Mouse (Mus musculus) hindbrain, embryonic 10.5 days (tissue): ENCODE measurements around the gene Ick. TPM values are rescaled to one million over a fixed set of nuclear protein-coding genes. Genes with fewer than 3 reads are reported as not detected.
"Not testable (repeated sequence)": the region's sequence is repeated elsewhere in the genome, so short reads cannot be mapped to it uniquely, and the experiment has no call there.

ENCODE experiments used
- DNase-seq: peaks from one replicate; pipeline ENCODE4 v3.0.0-alpha.2; 2017; ENCODE audit warnings: low spot score
- H3K27ac ChIP-seq: fragments of 300-500 bp; sonication (generic); 2 replicates; pipeline ENCODE4 v1.5.1; 2016; ENCODE audit warnings: mild to moderate bottlenecking, moderate library complexity
- H3K27me3 ChIP-seq: fragments of 300-500 bp; sonication (generic); 2 replicates; pipeline ENCODE4 v1.6.1; 2016; ENCODE audit warnings: mild to moderate bottlenecking; ENCODE audit not compliant: poor library complexity, insufficient read depth, severe bottlenecking
- H3K36me3 ChIP-seq: fragments of 300-500 bp; sonication (generic); 2 replicates; pipeline ENCODE4 v1.6.1; 2016; ENCODE audit warnings: mild to moderate bottlenecking, moderate library complexity
- H3K4me1 ChIP-seq: fragments of 300-500 bp; sonication (generic); replicated peaks from 2 replicates; pipeline ENCODE4 v1.6.1; 2016; ENCODE audit warnings: mild to moderate bottlenecking
- H3K4me3 ChIP-seq: fragments of 300-500 bp; sonication (generic); 2 replicates; pipeline ENCODE4 v1.5.1; 2016; ENCODE audit warnings: mild to moderate bottlenecking, moderate library complexity
- H3K9me3 ChIP-seq: fragments of 300-500 bp; sonication (generic); 2 replicates; pipeline ENCODE4 v1.6.1; 2016; ENCODE audit warnings: mild to moderate bottlenecking, moderate library complexity
- WGBS: fragments of 180-500 bp; shearing (Covaris S2); methylation state at CpG from one replicate; pipeline ENCODE4 v1.1.7; 2016; 5-methylcytosine and 5-hydroxymethylcytosine counted together
- polyA plus RNA-seq: library from polyadenylated mRNA; unstranded; fragments of >200 nt; fragmentation: Nextera tagmentation; extraction: Ambion mirVana; gene quantifications from 2 replicates; pipeline ENCODE4 v1.2.1, GENCODE M21; 2016

Gene Ick
- polyA plus RNA-seq, 1 experiment from 2014 or later = 39.1 TPM

DNA sequence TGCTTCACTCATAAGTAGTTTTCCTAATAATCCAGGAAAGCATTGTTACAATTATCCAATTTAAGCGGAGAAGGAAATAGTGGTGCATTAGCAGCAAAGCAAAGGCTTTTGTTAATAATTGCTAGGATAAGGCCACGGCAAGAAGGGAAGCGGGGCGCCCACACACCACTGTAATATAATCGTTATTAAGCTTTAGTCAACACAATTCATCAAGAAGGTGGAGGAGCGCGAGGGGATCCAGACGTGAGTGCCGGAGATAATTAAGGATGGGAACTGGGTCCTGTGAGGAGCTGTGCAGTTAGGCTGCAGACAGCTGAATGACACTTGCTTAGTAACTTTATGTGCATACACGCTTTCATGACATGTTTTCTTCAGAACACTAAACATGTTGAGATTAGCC lies 17.7 kb downstream of the Ick start:
- Histone ChIP-seq H3K27ac (no peak overlapping the region), H3K9me3 (no peaks in the 10 kb centered on the region), H3K36me3 (peaks cover 66% of the 10 kb centered on the region), H3K4me3 (no peak overlapping the region), H3K27me3 (no peaks in the 10 kb centered on the region), H3K4me1 (peaks cover 18% of the 10 kb centered on the region)
- no peak for DNase-seq
- WGBS = 91% methylated on average over 10 of the region's 10 CpGs

DNA sequence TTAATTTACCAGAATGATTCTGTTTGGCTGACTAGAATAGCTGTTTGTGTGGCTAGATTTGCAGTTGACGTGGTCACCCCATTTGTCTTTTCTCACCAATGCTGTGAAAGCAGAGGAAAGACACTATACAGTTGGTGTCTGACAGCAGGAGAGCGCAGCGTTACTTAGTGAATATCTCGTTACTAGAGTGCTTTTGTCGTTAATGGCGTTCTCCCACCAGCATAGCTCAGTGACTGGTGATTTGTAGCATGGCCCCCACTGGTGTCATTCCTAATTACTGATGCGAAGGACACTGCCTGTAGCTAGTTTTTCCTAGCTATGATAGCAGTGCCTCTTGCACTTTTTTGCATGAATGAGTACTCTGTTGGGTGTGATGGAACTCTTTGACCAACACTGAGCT lies 26.7 kb downstream of the Ick start:
- H3K9me3 ChIP-seq = no peaks in the 10 kb centered on the region
- H3K27ac ChIP-seq = no peak overlapping the region
- H3K4me3 ChIP-seq = no peak overlapping the region
- no peaks in the 10 kb centered on the region for H3K4me1 ChIP-seq
- peaks cover 98% of the 10 kb centered on the region for H3K36me3 ChIP-seq
- DNase-seq = no peak
- 85% methylated on average over 7 of the region's 7 CpGs for WGBS
- no peaks in the 10 kb centered on the region for H3K27me3 ChIP-seq

DNA sequence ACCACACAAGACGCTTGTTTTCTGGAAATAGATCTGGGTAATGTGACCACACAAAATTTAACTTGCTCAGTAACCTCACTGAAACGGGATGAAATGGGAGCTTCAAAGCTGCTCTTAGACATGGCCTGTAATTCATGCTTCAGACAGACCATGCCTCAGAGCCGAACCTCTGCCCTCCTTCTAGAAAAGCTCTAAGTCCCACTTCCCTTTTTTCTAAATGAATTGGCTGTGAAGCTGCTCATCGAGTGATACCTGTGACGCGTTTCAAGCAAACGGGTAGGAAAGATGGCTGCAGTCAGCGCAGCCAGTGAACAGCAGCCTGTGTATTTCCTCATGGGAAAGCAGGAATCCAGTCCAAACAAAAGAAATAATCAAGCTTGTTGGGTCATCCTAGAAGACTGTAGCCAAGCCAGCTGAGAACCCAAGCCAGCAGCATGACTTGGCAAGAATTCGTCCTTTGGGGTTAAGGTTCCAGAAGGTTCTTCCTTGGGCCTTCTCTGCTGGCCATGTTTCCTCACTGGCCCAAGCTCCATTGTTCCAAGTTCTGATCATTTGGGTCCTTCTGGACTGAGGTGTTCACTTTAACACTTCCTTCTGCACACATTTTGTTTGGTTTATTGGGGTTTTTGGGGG lies 29.2 kb downstream of the Ick start:
- Histone ChIP-seq H3K36me3 (peaks cover 98% of the 10 kb centered on the region), H3K27ac (no peak overlapping the region), H3K9me3 (peaks cover 11% of the 10 kb centered on the region), H3K4me1 (no peaks in the 10 kb centered on the region), H3K4me3 (no peak overlapping the region), H3K27me3 (no peaks in the 10 kb centered on the region)
- 94% methylated on average over 9 of the region's 9 CpGs for WGBS
- no peak for DNase-seq

GRCm38 (mm10) chr9:78139463-78139862 lies 30.5 kb downstream of the Ick start:
- H3K36me3 ChIP-seq = peaks cover 98% of the 10 kb centered on the region
- H3K27ac ChIP-seq = no peak overlapping the region
- H3K4me3 ChIP-seq = no peak overlapping the region
- 88% methylated on average over 4 of the region's 4 CpGs for WGBS
- no peaks in the 10 kb centered on the region for H3K27me3 ChIP-seq
- no peaks in the 10 kb centered on the region for H3K4me1 ChIP-seq
- H3K9me3 ChIP-seq = peaks cover 11% of the 10 kb centered on the region
- DNase-seq = no peak

GRCm38 (mm10) chr9:78146099-78146498 lies 37.1 kb downstream of the Ick start:
- Histone ChIP-seq H3K27ac (no peak overlapping the region), H3K36me3 (peaks cover 99% of the 10 kb centered on the region), H3K27me3 (no peaks in the 10 kb centered on the region), H3K9me3 (peaks cover 11% of the 10 kb centered on the region), H3K4me1 (peaks cover 9% of the 10 kb centered on the region; the same call in 1 of the 2 replicates), H3K4me3 (no peak overlapping the region)
- DNase-seq = no peak
- 80% methylated on average over 4 of the region's 4 CpGs for WGBS

GRCm38 (mm10) chr9:78146627-78147026 lies 37.6 kb downstream of the Ick start:
- peaks cover 99% of the 10 kb centered on the region for H3K36me3 ChIP-seq
- H3K4me1 ChIP-seq = peaks cover 9% of the 10 kb centered on the region; the same call in 1 of the 2 replicates
- H3K27me3 ChIP-seq = no peaks in the 10 kb centered on the region
- H3K9me3 ChIP-seq = peaks cover 8% of the 10 kb centered on the region
- 79% methylated on average over 6 of the region's 6 CpGs for WGBS
- no peak for DNase-seq
- no peak overlapping the region for H3K4me3 ChIP-seq
- no peak overlapping the region for H3K27ac ChIP-seq

- H3K4me1 ChIP-seq = peaks cover 9% of the 10 kb centered on the region; the same call in 1 of the 2 replicates
- no peaks in the 10 kb centered on the region for H3K9me3 ChIP-seq
- WGBS = 94% methylated on average over 6 of the region's 6 CpGs
Measured at GRCm38 (mm10) chr9:78148149-78148548, 39.2 kb downstream of the Ick start.

DNA sequence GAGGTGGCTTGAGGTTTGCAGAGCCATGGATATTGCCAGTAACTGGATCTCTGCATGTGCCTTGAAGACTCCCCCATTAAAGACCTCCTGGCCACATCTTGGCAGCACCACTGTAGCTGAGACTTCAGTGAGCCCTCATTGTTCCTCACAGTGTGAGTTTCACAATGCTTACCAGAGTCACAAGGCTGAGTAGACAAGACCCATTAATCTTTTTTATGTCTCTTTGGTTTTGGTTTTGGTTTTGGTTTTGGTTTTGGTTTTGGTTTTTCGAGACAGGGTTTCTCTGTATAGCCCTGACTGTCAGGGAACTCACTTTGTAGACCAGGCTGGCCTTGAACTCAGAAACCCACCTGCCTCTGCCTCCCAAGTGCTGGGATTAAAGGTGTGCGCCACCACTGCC lies 40.8 kb downstream of the Ick start:
- not testable (repeated sequence) for H3K27ac ChIP-seq, H3K9me3 ChIP-seq, H3K27me3 ChIP-seq, H3K4me1 ChIP-seq, H3K4me3 ChIP-seq, DNase-seq
- 95% methylated on average over 2 of the region's 2 CpGs for WGBS
- peaks cover 98% of the 10 kb centered on the region for H3K36me3 ChIP-seq

More at GRCm38 (mm10) chr9:78148149-78148548, 39.2 kb downstream of the Ick start:
- peaks cover 98% of the 10 kb centered on the region for H3K36me3 ChIP-seq
- no peaks in the 10 kb centered on the region for H3K27me3 ChIP-seq
- no peak overlapping the region for H3K4me3 ChIP-seq
- no peak overlapping the region for H3K27ac ChIP-seq
- no peak for DNase-seq

- Histone ChIP-seq H3K27ac (no peak overlapping the region), H3K4me3 (no peak overlapping the region), H3K36me3 (peaks cover 98% of the 10 kb centered on the region), H3K27me3 (no peaks in the 10 kb centered on the region), H3K9me3 (no peaks in the 10 kb centered on the region), H3K4me1 (no peaks in the 10 kb centered on the region)
- no peak for DNase-seq
- 89% methylated on average over 11 of the region's 11 CpGs for WGBS
Measured at GRCm38 (mm10) chr9:78154211-78154977, 45.4 kb downstream of the Ick start.

- Histone ChIP-seq H3K9me3 (no peaks in the 10 kb centered on the region), H3K4me1 (no peaks in the 10 kb centered on the region), H3K4me3 (no peak overlapping the region), H3K36me3 (peaks cover 99% of the 10 kb centered on the region), H3K27ac (no peak overlapping the region), H3K27me3 (no peaks in the 10 kb centered on the region)
- WGBS = 96% methylated on average over 1 of the region's 1 CpGs
- no peak for DNase-seq
Measured at GRCm38 (mm10) chr9:78157221-78157620, 48.2 kb downstream of the Ick start.

DNA sequence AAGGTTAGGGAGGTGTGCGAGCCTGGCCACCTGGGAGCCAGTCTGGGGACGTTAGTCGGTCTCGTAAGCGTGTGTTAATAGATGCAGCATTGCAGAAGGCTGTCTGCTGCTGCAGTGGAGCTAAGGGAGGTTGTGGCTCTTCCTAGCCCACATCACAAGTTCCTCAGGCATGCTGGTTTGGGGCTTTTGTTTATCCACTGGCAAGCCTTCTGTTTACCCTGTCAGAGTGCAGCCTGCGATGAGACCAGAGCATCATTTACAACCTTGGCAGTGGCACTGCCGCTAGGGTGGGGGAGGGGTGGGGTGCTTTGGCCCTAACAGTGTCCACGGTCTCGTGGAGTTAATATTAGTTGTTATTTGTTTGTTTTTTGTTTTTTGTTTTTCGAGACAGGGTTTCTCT lies 54.3 kb downstream of the Ick start:
- WGBS = 84% methylated on average over 10 of the region's 10 CpGs
- Histone ChIP-seq H3K27me3 (no peaks in the 10 kb centered on the region), H3K27ac (no peak overlapping the region), H3K36me3 (peaks cover 96% of the 10 kb centered on the region), H3K9me3 (no peaks in the 10 kb centered on the region), H3K4me1 (no peaks in the 10 kb centered on the region), H3K4me3 (no peak overlapping the region)
- no peak for DNase-seq

- no peaks in the 10 kb centered on the region for H3K9me3 ChIP-seq
- WGBS = 92% methylated on average over 3 of the region's 3 CpGs
- H3K4me1 ChIP-seq = no peaks in the 10 kb centered on the region
- no peak for DNase-seq
- H3K27me3 ChIP-seq = no peaks in the 10 kb centered on the region
- H3K4me3 ChIP-seq = no peak overlapping the region
- H3K27ac ChIP-seq = no peak overlapping the region
- H3K36me3 ChIP-seq = peaks cover 96% of the 10 kb centered on the region
Measured at GRCm38 (mm10) chr9:78164741-78165140, 55.7 kb downstream of the Ick start.

GRCm38 (mm10) chr9:78165454-78165853 lies 56.5 kb downstream of the Ick start:
- Histone ChIP-seq H3K9me3 (no peaks in the 10 kb centered on the region), H3K4me1 (no peaks in the 10 kb centered on the region), H3K36me3 (peaks cover 96% of the 10 kb centered on the region), H3K27me3 (no peaks in the 10 kb centered on the region), H3K4me3 (no peak overlapping the region), H3K27ac (no peak overlapping the region)
- DNase-seq = no peak
- WGBS = 93% methylated on average over 6 of the region's 6 CpGs
